Mouse (Mus musculus) ES-Bruce4 (cell line): ENCODE data around the gene Car15.

Source experiments
- CTCF ChIP-seq: IDR thresholded peaks from one replicate; pipeline ENCODE4 v1.8.1; 2011; ENCODE audit warnings: low read depth, low read length
- EP300 ChIP-seq: IDR thresholded peaks from 2 replicates; pipeline ENCODE4 v1.6.1; 2011; ENCODE audit warnings: low read depth, low read length; ENCODE audit not compliant: insufficient read depth
- POLR2A ChIP-seq: IDR thresholded peaks from one replicate; pipeline ENCODE4 v1.8.1; 2011; ENCODE audit warnings: low read length; ENCODE audit not compliant: insufficient read depth

DNA sequence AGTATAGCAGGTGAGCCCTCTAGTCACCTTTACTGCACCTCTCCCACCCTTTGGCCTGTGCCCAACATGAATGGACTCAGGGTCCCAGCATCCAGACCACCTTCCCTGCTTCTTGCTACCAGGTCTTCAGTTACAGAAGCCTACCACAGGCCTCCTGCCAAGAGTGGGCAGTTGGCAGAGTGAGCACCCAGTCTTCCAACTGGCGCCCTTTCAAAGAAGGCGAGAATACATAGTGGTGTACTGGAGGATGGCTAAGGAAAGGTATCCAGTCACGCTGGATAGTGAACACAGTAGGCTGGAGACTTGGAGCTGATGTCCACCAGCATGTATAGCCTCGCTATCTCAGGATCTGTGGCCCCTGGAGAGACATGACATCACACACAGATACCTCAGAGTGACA, 44.1 kb downstream of the Car15 start:
- TF ChIP-seq CTCF (no peak), POLR2A (no peak), EP300 (no peak)
